Mouse (Mus musculus): ENCODE measurements around the gene Rnf225.
"Not testable (repeated sequence)": the region's sequence is repeated elsewhere in the genome, so short reads cannot be mapped to it uniquely, and the experiment has no call there.

GRCm38 (mm10) chr7:12937254-12937803 lies 10.1 kb downstream of the Rnf225 start:
- TF ChIP-seq CTCF, EP300 (IDR thresholded peaks at IDR 0.05; ENCODE audit: low read depth): not testable (repeated sequence)
